Mouse (Mus musculus) adrenal gland, postnatal 14 days (tissue): Measurements from ENCODE around the gene Tppp. TPM values are rescaled to one million over a fixed set of nuclear protein-coding genes. Genes with fewer than 3 reads are reported as not detected.
"Not testable (repeated sequence)": the region's sequence is repeated elsewhere in the genome, so short reads cannot be mapped to it uniquely, and the experiment has no call there.

Experiments used
- DNase-seq: peaks from one replicate; pipeline ENCODE4 v3.0.0; 2021; ENCODE audit warnings: mixed read lengths
- long read RNA-seq, 2 experiments: library from polyadenylated mRNA; stranded (forward); transcript quantifications; one replicate each; pipeline ENCODE4 v2.0.0; 2021
- total RNA-seq: library from RNA; stranded (reverse); gene quantifications from 2 replicates; pipeline ENCODE4 v1.2.3, GENCODE M21; 2021

Tppp gene
- total RNA-seq = 8.5 and 9.9 TPM in 2 replicates
- long read RNA-seq, experiment 1, full-length matches to known transcripts = 2 of 3 reads
- long read RNA-seq, experiment 1, partial matches to known transcripts = 0 of 3 reads
- long read RNA-seq, experiment 1, other reads (novel, unspliced or antisense) = 1 of 3 reads
- long read RNA-seq, experiment 2, full-length matches to known transcripts = 4 of 7 reads
- long read RNA-seq, experiment 2, partial matches to known transcripts = 0 of 7 reads
- long read RNA-seq, experiment 2, other reads (novel, unspliced or antisense) = 3 of 7 reads

- DNase-seq = peak; percentile 96
These were observed at the start of gene Tppp for GRCm38 (mm10) chr13:74008948-74009718. Gene Tppp (plus strand): TSS chr13:74009407.

GRCm38 (mm10) chr13:73960117-73960652 is 49.0 kb upstream of the Tppp start:
- no peak for DNase-seq

DNA sequence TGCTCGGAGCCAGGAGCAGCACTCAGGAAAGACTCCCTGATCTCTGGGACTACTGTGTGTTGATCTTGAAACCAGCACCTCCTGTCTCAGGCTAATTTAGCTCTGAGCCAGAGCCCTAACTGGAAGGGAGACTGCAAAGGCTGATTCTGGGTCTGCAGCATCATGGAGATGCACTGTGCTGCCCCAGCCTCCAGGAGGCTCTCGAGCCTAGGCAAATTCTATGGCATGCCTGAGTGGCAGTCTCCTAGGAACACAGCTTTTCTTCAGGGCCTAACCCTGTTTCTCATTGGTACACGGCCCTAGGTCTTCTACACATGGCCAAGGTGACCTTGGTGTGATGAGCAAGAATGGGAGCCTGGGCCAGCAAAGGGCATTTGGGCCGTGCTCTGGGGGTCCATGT is 48.0 kb upstream of the Tppp start:
- DNase-seq = no peak

DNA sequence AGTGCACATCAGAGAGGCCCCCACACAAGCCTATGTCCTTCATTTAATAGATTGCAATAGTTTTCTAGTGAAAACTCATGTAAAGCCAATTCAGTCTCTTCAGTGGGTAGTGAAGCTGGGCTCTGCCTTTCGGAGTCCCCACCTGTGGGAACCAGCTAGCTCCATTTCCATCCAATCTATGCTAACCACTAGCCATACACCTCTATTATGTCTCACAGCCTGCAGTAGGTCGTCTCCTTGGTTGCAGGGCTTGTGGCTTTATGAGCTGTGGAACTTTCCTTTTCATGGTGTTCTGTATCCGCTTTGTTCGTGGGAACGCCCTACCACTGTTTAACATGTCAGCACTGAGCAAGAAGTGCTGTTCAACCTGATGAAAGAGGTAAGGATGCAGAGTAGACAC is 45.7 kb upstream of the Tppp start, which contains the start of gene Zdhhc11:
Gene Zdhhc11, plus strand, starts transcription at position 301 of the 400 bp plus-strand sequence.
- no peak for DNase-seq

DNA sequence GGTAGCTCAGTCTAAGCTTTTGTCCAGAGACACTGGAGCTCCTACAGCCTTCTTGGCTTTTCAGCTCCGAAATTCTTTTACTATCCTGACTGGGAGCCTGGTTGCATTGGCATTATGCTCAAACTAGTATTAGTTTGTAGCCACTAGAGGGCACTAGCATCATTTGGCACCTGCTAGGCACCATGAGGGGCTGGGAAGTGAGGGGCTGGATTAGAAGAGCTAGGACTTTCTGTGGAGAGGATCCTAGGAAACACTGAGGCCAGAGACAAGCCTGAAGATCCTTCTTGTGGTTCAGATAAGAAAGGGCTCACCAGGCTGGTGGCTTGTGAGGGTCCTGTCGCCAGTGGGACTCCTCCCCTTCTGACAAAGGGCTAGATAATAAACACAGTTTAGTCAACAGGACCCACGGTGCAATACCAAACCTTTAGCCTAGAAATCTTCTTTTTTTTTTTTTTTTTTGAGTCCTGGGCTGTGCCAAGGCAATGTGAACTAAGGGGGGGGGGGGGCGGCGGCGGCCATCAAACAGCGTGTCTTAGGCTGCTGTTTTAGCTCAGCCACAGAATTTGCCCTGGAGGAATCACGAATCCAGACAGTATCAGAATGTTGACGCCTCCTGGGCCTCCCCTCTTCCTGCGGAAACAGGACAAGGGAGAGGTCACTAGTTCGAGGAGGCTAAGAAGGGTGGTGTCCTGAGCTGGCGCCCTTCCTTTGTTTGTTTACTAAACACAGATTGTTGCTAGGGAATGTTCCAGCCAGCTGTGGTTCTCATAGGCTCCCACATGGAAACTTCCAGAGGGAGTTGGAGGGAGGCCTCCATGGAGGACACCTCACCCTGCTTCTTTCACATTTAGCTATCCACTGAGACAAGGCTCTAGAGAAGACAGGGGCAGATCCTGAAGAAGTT is 38.4 kb upstream of the Tppp start:
- DNase-seq = peak; percentile 79

DNA sequence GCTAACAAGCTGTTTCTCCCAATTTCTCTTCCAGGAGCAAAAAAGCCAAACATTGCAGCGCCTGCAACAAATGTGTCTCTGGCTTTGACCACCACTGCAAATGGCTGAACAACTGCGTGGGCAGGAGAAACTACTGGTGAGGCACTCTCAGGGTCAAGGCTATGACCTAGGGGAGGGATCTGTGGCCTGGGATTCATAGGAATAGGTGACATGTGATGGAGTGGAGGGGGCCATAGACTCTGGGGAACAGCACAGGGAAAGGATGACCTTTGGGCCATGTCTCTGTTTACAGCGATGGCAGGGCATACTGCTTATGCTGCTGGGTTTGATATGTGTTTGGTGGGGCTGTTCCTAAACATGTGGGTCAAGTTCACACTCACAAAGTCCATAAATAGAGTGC is 34.7 kb upstream of the Tppp start:
- no peak for DNase-seq

DNA sequence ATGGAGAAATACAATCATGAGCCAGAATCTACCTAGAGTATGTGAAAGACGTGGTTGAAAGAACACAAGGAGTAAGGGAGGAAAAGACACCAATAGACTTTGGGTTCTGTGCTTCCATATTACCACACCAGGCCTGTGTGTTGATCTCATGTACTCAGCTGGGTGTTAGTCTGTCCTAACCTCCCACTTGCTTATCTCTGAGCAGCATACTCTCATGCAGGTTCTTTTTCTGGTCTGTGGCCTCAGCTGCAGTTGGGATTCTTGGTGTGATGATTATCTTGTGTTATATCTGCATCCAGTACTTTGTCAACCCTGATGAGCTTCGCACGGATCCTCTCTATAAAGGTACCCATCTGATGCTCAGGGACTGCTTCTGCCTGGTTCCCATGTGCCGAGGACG is 32.3 kb upstream of the Tppp start:
- no peak for DNase-seq

- no peak for DNase-seq
These were observed 18.9 kb upstream of the Tppp start for GRCm38 (mm10) chr13:73990325-73990724.

GRCm38 (mm10) chr13:73990761-73991160 is 18.4 kb upstream of the Tppp start:
- no peak for DNase-seq

DNA sequence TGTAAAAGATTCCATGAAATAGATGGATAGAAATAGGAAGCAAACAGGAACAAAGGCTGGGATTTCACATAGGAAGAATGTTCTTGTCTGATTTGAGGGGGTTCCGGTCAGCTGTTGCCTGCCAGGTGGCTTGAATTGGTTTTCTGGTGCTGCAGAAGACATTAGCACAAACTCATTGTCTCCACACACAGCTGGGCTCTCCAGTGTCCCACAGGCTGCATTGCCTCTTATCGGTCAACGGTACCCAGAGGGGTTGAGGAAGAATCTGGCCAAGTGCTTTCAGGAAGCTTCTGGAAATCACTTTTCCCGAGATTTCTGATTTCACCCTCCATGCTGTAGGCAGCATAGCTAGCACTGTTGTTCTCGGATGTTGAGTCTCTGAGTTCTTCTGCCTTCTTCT is 17.9 kb upstream of the Tppp start:
- no peak for DNase-seq

GRCm38 (mm10) chr13:73996456-73996855 is 12.8 kb upstream of the Tppp start:
- DNase-seq = no peak

DNA sequence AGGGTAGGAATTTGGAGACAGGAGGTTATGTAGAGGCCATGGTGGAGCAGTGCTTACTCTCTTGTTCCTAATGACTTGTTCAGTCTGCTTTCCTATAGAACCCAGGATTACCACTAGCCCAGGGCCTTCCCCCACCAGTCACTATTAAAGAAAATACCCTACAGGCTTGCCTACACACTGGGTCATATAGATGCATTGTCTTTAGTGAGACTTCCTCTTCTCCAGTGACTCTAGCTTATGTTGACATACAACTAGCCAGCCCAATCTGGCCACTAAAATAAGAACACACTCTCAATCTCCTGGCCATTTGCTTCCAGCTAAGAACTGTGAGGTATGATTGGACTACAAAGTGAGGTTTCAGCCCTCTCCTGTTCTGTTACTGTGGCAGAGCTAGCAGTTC is 8.7 kb upstream of the Tppp start:
- no peak for DNase-seq

DNA sequence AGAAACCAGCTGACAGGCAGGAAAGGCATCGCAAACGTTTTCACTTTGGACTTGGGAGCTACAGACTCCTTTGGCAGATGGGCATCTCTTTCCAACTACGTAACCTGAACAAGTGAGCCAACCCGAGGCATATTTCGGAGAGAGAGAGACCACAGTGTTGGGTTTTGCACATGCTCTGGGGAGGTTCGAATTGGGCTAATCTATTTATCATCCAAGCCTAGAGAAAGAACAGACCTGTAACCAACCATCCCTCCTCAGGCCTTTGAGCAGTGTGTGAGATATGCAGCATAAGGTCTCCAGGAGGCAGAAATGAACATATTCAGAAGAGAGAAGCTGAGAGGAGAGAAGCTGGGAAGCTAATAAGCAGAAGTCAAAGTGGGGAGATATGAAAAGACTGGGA is 8.2 kb upstream of the Tppp start:
- DNase-seq = no peak

- DNase-seq = no peak
These were observed 7.7 kb upstream of the Tppp start for GRCm38 (mm10) chr13:74001492-74001891.

DNA sequence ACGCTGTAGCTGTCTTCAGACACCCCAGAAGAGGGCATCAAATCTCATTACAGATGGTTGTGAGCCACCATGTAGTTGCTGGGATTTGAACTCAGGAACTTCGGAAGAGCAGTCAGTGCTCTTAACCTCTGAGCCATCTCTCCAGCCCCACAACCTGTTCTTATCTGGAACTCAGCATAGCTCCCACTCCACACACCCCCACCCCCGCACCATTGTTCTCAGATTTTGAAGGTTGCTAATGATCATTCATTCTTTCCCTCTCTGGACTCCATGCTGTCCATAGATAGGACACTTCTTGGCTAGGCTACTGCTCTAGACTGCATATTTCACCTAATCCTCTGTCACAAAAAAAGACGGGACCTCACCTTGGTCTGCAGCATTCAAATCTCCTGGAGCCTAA is 2.3 kb upstream of the Tppp start:
- not testable (repeated sequence) for DNase-seq

DNA sequence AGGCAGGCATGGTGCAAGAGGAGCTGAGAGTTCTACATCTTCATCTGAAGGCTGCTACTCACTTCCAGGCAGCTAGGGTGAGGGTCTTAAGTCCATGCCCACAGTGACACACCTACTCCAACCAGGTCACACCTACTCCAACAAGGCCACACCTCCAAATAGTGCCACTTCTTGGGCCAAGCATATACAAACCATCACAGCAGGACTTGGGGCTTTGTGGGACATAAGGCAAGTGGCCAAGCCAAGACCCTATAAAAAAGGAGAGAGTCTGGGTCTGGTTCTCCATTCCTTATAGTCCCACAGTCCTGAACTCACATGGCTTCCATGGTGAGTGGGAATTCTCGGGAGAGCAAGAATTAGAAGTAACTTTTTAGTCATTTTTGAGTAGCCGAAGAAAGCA is 991 bp upstream of the Tppp start:
- not testable (repeated sequence) for DNase-seq

DNA sequence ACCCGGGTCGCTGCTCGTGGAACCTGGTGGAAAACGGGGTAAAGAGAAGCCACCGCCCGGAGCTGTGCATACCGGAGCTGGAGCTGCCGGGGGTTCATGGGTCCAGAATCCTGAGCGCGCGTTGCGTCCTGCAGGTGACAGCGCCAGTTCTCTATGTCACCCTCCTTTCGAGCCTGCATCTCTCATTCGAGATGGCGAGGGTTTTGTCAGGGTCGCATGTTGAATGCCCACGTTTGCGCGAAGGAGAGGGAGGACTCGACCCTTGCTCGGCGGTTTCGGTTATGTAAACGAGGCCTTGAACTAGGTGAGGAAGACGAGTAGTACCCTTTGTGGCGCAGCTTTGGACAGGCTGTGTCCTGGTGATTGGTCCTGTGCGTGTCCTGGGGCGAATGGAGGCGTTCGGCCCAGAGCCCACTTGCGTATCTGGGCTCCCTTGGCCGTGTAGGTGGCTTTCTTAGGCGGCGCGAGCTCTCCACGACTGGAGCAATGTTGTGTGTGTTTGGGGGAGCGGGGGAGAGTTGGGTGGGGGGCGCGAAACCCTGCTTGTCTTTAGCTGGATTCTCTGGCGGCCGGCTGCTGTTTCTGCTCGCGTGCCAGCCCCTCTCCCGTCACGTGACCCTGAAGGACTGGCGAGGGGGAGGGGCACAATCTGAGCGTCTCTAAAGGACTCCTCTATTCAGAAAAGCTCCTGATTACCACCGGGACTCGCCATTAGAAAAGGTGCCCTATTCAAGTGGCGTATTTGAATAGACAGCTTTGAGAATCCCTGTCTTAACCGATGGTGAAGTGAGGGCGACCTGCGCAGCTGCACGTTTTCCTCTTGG is 796 bp downstream of the Tppp start:
- DNase-seq = peak; percentile 75

DNA sequence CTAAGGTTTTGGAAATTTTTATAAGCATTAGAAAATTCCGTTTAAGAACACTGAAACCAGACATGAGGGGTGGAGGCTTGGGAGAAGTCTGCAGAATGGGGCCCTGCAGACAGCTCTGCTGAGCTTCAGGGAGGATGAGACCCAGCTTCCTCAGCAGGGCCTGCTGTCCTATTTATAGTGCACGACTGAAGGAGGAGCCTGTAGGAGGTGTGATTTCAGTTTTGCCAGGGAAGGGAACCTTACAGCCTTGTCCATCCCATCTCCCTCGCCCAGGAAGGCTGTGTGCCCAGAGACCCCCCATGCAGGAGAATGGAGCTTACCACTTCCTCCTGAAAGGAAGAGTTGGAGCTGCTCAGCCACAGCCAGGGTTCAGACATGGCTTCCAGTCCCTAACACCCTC is 1.5 kb downstream of the Tppp start:
- no peak for DNase-seq

- no peak for DNase-seq
These were observed 6.7 kb downstream of the Tppp start for GRCm38 (mm10) chr13:74015908-74016307.

DNA sequence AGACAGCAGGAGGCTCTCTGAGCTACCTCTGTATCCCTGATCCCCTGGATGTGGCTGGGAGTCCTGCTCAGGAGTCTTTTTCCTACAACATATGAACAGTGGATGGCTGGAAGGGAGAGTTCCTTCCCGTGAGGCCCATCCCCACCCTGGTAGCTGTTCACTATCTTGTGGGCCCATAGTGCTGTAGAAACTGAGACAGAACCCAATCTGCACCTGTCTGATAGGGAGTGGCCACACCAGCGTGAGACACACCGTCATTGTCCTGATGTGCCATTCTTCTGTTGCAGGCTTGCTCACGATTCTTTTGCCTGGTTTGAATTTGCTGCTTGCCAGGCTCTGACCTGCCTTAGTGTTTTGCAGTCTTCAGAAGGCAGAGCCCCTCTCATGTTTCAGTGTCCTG is 8.2 kb downstream of the Tppp start:
- no peak for DNase-seq

DNA sequence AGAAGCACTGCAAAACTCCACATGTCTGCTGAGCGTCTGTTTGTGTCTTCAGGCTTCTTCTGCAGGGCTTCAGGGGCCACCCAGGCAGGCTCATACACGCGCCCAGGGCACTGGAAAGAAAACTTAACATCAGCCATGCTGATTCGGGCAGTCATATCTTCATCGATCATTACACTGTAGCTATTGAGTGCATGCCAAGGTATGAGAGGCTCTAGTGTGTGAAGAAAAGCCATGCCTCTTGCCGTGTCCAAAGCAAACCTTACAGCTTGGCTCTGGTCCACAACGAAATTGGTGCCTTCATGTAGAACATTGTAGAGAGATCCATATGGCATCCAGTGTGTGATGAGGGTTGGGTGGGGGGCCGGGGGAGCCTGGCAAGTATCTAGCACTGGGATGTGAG is 9.8 kb downstream of the Tppp start:
- DNase-seq = not testable (repeated sequence)
